Mouse (Mus musculus): ENCODE results near the gene Eif3b. TPM values are rescaled to one million over a fixed set of nuclear protein-coding genes. Genes with fewer than 3 reads are reported as not detected.

The Eif3b gene
- 71.4 and 92.6 TPM in 2 replicates for polyA plus RNA-seq (2015; fragmentation: Nextera tagmentation; extraction: Ambion mirVana)

- H3K27ac ChIP-seq: peak within 1 kb of the TSS; percentile 93
- H3K9ac ChIP-seq (replicated peaks): peak within 1 kb of the TSS; percentile 99
- peaks cover 14% of the 10 kb centered on the region for H3K36me3 ChIP-seq
- H3K9me3 ChIP-seq: no peaks in the 10 kb centered on the region
- H3K4me2 ChIP-seq (replicated peaks): peak within 1 kb of the TSS; percentile 96
- H3K4me1 ChIP-seq (replicated peaks): peaks cover 37% of the 10 kb centered on the region
- ATAC-seq: peak; percentile 94
- H3K27me3 ChIP-seq: no peaks in the 10 kb centered on the region
- H3K4me3 ChIP-seq (replicated peaks): peak within 1 kb of the TSS; percentile 100
- under 1% methylated on average over 65 of the region's 65 CpGs for WGBS
Observed at GRCm38 (mm10) chr5:140418489-140419441, at the start of gene Eif3b. Gene Eif3b (plus strand): TSS chr5:140419328.

DNA sequence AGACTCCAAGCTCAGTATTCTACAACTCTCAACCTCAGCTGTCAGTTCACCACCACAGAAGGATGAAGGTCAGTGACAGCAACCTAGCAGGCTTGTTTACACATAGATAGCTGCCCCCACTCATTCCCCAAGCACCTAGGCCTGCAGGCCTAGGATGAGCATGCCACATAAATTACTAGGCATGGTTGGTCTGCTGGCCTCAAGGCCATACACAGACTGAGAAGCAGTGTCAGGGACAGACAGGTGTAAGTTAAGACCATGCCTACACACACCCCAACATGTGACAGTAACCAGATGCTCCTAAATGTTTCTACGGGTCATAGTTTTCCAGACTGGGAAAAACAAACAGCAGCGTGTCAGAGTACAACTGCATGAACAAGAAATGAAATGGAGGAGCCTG, 49.7 kb upstream of the Eif3b start:
- no peak for ATAC-seq
- Histone ChIP-seq H3K9ac (replicated peaks) (no peak overlapping the region), H3K4me3 (replicated peaks) (no peak overlapping the region), H3K27me3 (no peaks in the 10 kb centered on the region), H3K4me2 (replicated peaks) (no peak overlapping the region), H3K4me1 (replicated peaks) (peaks cover 3% of the 10 kb centered on the region; the same call in 1 of the 2 replicates), H3K9me3 (no peaks in the 10 kb centered on the region; the same call in 1 of the 2 replicates), H3K36me3 (no peaks in the 10 kb centered on the region), H3K27ac (no peak overlapping the region)
- WGBS: 95% methylated on average over 2 of the region's 2 CpGs

GRCm38 (mm10) chr5:140370446-140371254, 48.5 kb upstream of the Eif3b start:
- ATAC-seq: no peak
- Histone ChIP-seq H3K9me3 (no peaks in the 10 kb centered on the region), H3K4me3 (replicated peaks) (no peak overlapping the region), H3K9ac (replicated peaks) (no peak overlapping the region), H3K27me3 (no peaks in the 10 kb centered on the region), H3K4me2 (replicated peaks) (no peak overlapping the region), H3K27ac (no peak overlapping the region), H3K4me1 (replicated peaks) (peaks cover 4% of the 10 kb centered on the region; the same call in 1 of the 2 replicates), H3K36me3 (no peaks in the 10 kb centered on the region)
- 89% methylated on average over 6 of the region's 6 CpGs for WGBS

DNA sequence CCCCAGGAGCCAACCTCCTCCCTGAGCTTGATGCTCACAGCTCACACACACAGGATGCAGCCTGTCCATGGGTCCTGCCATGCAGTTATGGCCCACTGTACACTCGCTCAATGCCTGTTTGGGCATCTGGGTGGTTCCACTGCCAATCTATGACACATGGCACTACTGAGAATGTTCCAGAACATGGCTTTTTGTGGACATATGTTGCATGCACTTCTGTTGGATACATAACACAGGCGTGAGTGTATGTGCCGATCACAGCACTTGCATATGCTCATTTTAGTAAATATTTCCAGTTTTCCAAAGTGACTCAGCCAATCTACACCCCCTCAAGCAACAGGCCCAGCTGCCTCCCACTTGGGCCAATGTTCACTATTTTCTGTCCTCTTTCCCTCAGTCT, 47.5 kb upstream of the Eif3b start:
- H3K36me3 ChIP-seq: no peaks in the 10 kb centered on the region
- WGBS: 94% methylated on average over 3 of the region's 3 CpGs
- ATAC-seq: no peak
- no peaks in the 10 kb centered on the region for H3K27me3 ChIP-seq
- H3K27ac ChIP-seq: no peak overlapping the region
- peaks cover 4% of the 10 kb centered on the region; the same call in 1 of the 2 replicates for H3K4me1 ChIP-seq (replicated peaks)
- no peaks in the 10 kb centered on the region for H3K9me3 ChIP-seq
- H3K4me3 ChIP-seq (replicated peaks): no peak overlapping the region
- H3K9ac ChIP-seq (replicated peaks): no peak overlapping the region
- H3K4me2 ChIP-seq (replicated peaks): no peak overlapping the region

GRCm38 (mm10) chr5:140373711-140374110, 45.4 kb upstream of the Eif3b start:
- Histone ChIP-seq H3K27me3 (no peaks in the 10 kb centered on the region), H3K4me2 (replicated peaks) (no peak overlapping the region), H3K4me1 (replicated peaks) (peaks cover 4% of the 10 kb centered on the region; the same call in 1 of the 2 replicates), H3K36me3 (no peaks in the 10 kb centered on the region), H3K9me3 (no peaks in the 10 kb centered on the region), H3K9ac (replicated peaks) (no peak overlapping the region), H3K27ac (no peak overlapping the region), H3K4me3 (replicated peaks) (no peak overlapping the region)
- ATAC-seq: no peak
- 84% methylated on average over 2 of the region's 2 CpGs for WGBS

GRCm38 (mm10) chr5:140374226-140374625, 44.9 kb upstream of the Eif3b start:
- Histone ChIP-seq H3K4me2 (replicated peaks) (no peak overlapping the region), H3K27me3 (no peaks in the 10 kb centered on the region), H3K9ac (replicated peaks) (no peak overlapping the region), H3K36me3 (no peaks in the 10 kb centered on the region), H3K4me3 (replicated peaks) (no peak overlapping the region), H3K27ac (no peak overlapping the region), H3K9me3 (no peaks in the 10 kb centered on the region), H3K4me1 (replicated peaks) (peaks cover 4% of the 10 kb centered on the region; the same call in 1 of the 2 replicates)
- ATAC-seq: no peak
- 55% methylated on average over 3 of the region's 3 CpGs for WGBS

GRCm38 (mm10) chr5:140375249-140375829, 43.8 kb upstream of the Eif3b start:
- H3K4me2 ChIP-seq (replicated peaks): no peak overlapping the region
- no peaks in the 10 kb centered on the region for H3K27me3 ChIP-seq
- no peak overlapping the region for H3K9ac ChIP-seq (replicated peaks)
- no peak for ATAC-seq
- WGBS: 84% methylated on average over 4 of the region's 4 CpGs
- H3K9me3 ChIP-seq: no peaks in the 10 kb centered on the region
- H3K4me3 ChIP-seq (replicated peaks): no peak overlapping the region
- peaks cover 4% of the 10 kb centered on the region; the same call in 1 of the 2 replicates for H3K4me1 ChIP-seq (replicated peaks)
- no peak overlapping the region for H3K27ac ChIP-seq
- no peaks in the 10 kb centered on the region for H3K36me3 ChIP-seq

GRCm38 (mm10) chr5:140378121-140378853, 40.8 kb upstream of the Eif3b start:
- H3K4me3 ChIP-seq (replicated peaks): no peak overlapping the region
- no peak for ATAC-seq
- H3K27ac ChIP-seq: no peak overlapping the region
- H3K27me3 ChIP-seq: no peaks in the 10 kb centered on the region
- no peak overlapping the region for H3K4me2 ChIP-seq (replicated peaks)
- H3K9me3 ChIP-seq: no peaks in the 10 kb centered on the region
- peaks cover 4% of the 10 kb centered on the region; the same call in 1 of the 2 replicates for H3K4me1 ChIP-seq (replicated peaks)
- H3K36me3 ChIP-seq: no peaks in the 10 kb centered on the region
- H3K9ac ChIP-seq (replicated peaks): no peak overlapping the region
- WGBS: 93% methylated on average over 6 of the region's 6 CpGs

DNA sequence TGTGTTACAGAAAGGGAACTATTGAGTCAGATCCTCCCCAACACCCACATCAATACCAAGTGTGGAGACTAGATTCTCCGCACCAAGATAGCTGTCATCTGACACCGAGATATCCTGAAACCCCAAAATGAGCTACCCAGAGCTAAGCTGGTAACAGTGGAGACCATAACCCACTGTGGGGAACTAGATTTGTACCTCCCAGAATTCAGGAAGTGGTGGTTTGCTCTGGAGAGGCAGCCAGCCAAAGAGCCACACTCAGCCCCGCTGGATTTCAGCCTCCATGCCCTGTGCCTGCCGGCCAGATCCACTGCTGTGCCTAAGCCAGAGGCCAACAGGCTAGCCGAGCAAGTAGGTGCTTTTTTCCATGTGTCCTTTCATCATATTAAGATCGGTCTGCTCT, 39.8 kb upstream of the Eif3b start:
- Histone ChIP-seq H3K9ac (replicated peaks) (no peak overlapping the region), H3K4me3 (replicated peaks) (no peak overlapping the region), H3K9me3 (no peaks in the 10 kb centered on the region), H3K27ac (no peak overlapping the region), H3K36me3 (no peaks in the 10 kb centered on the region), H3K4me2 (replicated peaks) (no peak overlapping the region), H3K27me3 (no peaks in the 10 kb centered on the region), H3K4me1 (replicated peaks) (peaks cover 8% of the 10 kb centered on the region; the same call in 1 of the 2 replicates)
- ATAC-seq: no peak
- 79% methylated on average over 6 of the region's 6 CpGs for WGBS

- ATAC-seq: no peak
- Histone ChIP-seq H3K4me1 (replicated peaks) (peaks cover 5% of the 10 kb centered on the region; the same call in 1 of the 2 replicates), H3K36me3 (no peaks in the 10 kb centered on the region), H3K4me3 (replicated peaks) (no peak overlapping the region), H3K27me3 (no peaks in the 10 kb centered on the region), H3K9me3 (no peaks in the 10 kb centered on the region), H3K9ac (replicated peaks) (no peak overlapping the region), H3K4me2 (replicated peaks) (no peak overlapping the region), H3K27ac (no peak overlapping the region)
- 92% methylated on average over 7 of the region's 7 CpGs for WGBS
Observed at GRCm38 (mm10) chr5:140381156-140381555, 38.0 kb upstream of the Eif3b start.

- 96% methylated on average over 6 of the region's 6 CpGs for WGBS
- H3K9me3 ChIP-seq: no peaks in the 10 kb centered on the region
- no peak for ATAC-seq
- no peaks in the 10 kb centered on the region for H3K27me3 ChIP-seq
- peaks cover 7% of the 10 kb centered on the region for H3K4me1 ChIP-seq (replicated peaks)
- H3K9ac ChIP-seq (replicated peaks): no peak overlapping the region
- no peak overlapping the region for H3K27ac ChIP-seq
- no peak overlapping the region for H3K4me3 ChIP-seq (replicated peaks)
- no peaks in the 10 kb centered on the region for H3K36me3 ChIP-seq
- no peak overlapping the region for H3K4me2 ChIP-seq (replicated peaks)
Observed at GRCm38 (mm10) chr5:140382688-140383087, 36.4 kb upstream of the Eif3b start.

Data from midbrain, embryonic 13.5 days (tissue).